Mouse (Mus musculus) left cerebral cortex, adult 18-20 months (tissue): ENCODE measurements around the gene Gm15155. TPM values are rescaled to one million over a fixed set of nuclear protein-coding genes. Genes with fewer than 3 reads are reported as not detected.
"Not testable (repeated sequence)": the region's sequence is repeated elsewhere in the genome, so short reads cannot be mapped to it uniquely, and the experiment has no call there.

Experiments used
- DNase-seq, 2 experiments: peaks; one replicate each; pipeline ENCODE4 v3.0.0; 2021 to 2022; ENCODE audit warnings: low spot score in 2 of 2, mixed read lengths in 1 of 2
- total RNA-seq, 2 experiments: library from RNA; stranded (reverse); gene quantifications; 2 replicates each; pipeline ENCODE4 v1.2.3; 2021

Gene Gm15155
- total RNA-seq, 2 experiments from 2014 or later, result 0.56 TPM; not detected in 1

- DNase-seq, result no peak
Measured at GRCm38 (mm10) chrX:155903108-155903507, 278.6 kb downstream of the Gm15155 start.

GRCm38 (mm10) chrX:156009756-156010155, 385.2 kb downstream of the Gm15155 start:
- no peak for DNase-seq

GRCm38 (mm10) chrX:156155776-156156175, 531.2 kb downstream of the Gm15155 start:
- no peak for DNase-seq

- DNase-seq, result no peak
Measured at GRCm38 (mm10) chrX:156171587-156171986, 547.0 kb downstream of the Gm15155 start.

- DNase-seq, result not testable (repeated sequence)
Measured at GRCm38 (mm10) chrX:156303806-156304205, 679.3 kb downstream of the Gm15155 start.

Other genes starting within 250 kb of the Gm15155 start
- gene Ptchd1, start 927 bp upstream of the Gm15155 start, total RNA-seq, result 10 to 100 TPM; 17.5 to 18.8 TPM